Comparison of ENCODE assay signal across 1 mouse cellular context in genomic region chr7:100493117-100493483, GRCm38 (mm10).
TF ChIP-seq lines count a peak whose summit lies in the region.

Gene Ucp2 (plus strand): TSS chr7:100493337.

TF ChIP-seq in CH12.LX, 34 proteins besides CTCF, POLR2A, EP300 and RAD21 (continued from another document):
- TF ChIP-seq POLR2AphosphoS2 (IDR thresholded peaks at IDR 0.05; ENCODE audit: low read depth, low read length) (peak; percentile 98), ZNF384 (IDR thresholded peaks at IDR 0.05; ENCODE audit: low read depth, low read length) (no peak), MEF2A (IDR thresholded peaks at IDR 0.05; ENCODE audit: borderline replicate concordance, low read depth, low read length) (peak; percentile 43; the same call in 1 of the 2 replicates), IRF4 (IDR thresholded peaks at IDR 0.05; ENCODE audit: low read depth, low read length) (no peak), NRF1 (IDR thresholded peaks at IDR 0.05; ENCODE audit: low read depth, low read length) (peak; percentile 43; the same call in 1 of the 2 replicates), USF1 (IDR thresholded peaks at IDR 0.05; ENCODE audit: low read depth, low read length) (no peak), CHD2 (IDR thresholded peaks at IDR 0.05; ENCODE audit: low read length) (no peak), ZKSCAN1 (IDR thresholded peaks at IDR 0.05; ENCODE audit: borderline replicate concordance, low read depth, low read length) (no peak), SIN3A (IDR thresholded peaks at IDR 0.05; ENCODE audit: low read length) (peak; percentile 93), PAX5 (IDR thresholded peaks at IDR 0.05; ENCODE audit: low read length) (no peak), HCFC1 (IDR thresholded peaks at IDR 0.05; ENCODE audit: low read depth, low read length) (peak; percentile 17; the same call in 1 of the 2 replicates), TCF12 (IDR thresholded peaks at IDR 0.05; ENCODE audit: low read depth, low read length) (peak; percentile 93), ETS1 (conservative IDR thresholded peaks at IDR 0.05; ENCODE audit: low read depth, low read length) (no peak), BHLHE40 (IDR thresholded peaks at IDR 0.05; ENCODE audit: low read depth, low read length) (no peak), MYC (IDR thresholded peaks at IDR 0.05; ENCODE audit: low read depth, low read length) (no peak), ZMIZ1 (IDR thresholded peaks at IDR 0.05; ENCODE audit: low read depth, low read length) (peak; percentile 99), MAX (IDR thresholded peaks at IDR 0.05; ENCODE audit: low read length) (no peak), GABPA (IDR thresholded peaks at IDR 0.05; ENCODE audit: insufficient replicate concordance, low read depth, low read length) (no peak), JUND (conservative IDR thresholded peaks at IDR 0.05; ENCODE audit: low read depth, low read length) (no peak), RCOR1 (conservative IDR thresholded peaks at IDR 0.05; ENCODE audit: low read depth, low read length) (no peak), MAFK (IDR thresholded peaks at IDR 0.05; ENCODE audit: insufficient replicate concordance, low read length) (no peak), JUN (IDR thresholded peaks at IDR 0.05; ENCODE audit: insufficient read depth, low read depth, low read length) (no peak), TBP (conservative IDR thresholded peaks at IDR 0.05; ENCODE audit: low read depth, low read length) (peak; percentile 96), UBTF (IDR thresholded peaks at IDR 0.05; ENCODE audit: low read depth, low read length) (no peak)
TF ChIP-seq in CH12.LX: peak in this region for 11.
